Mouse (Mus musculus) cerebellum, adult 9-11 months (tissue): Measurements from ENCODE around the gene Rpl13a.
"Not testable (repeated sequence)": the region's sequence is repeated elsewhere in the genome, so short reads cannot be mapped to it uniquely, and the experiment has no call there.

ENCODE experiments used
- DNase-seq: peaks from one replicate; pipeline ENCODE4 v3.0.0; 2022

The Rpl13a gene

DNA sequence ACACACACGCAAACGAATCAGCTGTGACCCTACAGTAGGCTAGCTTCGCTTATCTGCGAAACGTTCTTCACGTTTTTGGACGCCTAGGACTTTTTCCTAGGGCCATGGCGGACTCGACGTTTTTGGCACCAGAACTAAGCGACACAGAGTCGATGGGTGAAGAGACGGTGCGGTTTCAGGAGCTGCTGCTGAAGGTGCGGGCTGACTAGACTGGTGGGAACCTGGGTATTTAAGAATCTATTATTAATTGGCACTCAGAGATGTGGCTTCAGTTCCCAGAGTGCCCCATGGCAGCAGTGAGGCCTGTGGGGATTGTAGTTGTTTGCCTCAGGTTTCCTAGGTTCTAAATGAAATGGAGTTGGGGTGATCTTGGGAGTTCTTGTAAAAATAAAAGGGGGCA, 27.6 kb upstream of the Rpl13a start:
- peak; percentile 51 for DNase-seq

DNA sequence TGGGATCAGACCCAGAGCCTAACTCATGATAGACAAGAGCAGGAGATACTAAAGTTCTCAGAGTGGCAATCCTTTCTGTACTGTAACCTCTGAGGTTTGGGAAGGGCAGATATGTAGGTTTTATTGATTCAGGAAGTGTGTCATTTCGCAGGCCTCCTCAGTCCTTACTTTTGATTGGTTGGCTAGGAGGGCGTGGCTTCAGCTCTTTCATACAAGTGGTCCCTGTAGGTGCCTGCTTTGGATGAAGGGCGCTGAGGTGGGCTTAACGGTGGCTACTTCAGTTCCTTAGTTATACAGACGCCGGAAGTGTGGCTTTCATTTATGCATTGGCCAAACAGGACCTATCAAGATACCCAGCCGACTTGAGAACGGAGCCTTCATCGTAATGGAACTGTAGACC, 27.0 kb upstream of the Rpl13a start:
- peak; percentile 58 for DNase-seq

DNA sequence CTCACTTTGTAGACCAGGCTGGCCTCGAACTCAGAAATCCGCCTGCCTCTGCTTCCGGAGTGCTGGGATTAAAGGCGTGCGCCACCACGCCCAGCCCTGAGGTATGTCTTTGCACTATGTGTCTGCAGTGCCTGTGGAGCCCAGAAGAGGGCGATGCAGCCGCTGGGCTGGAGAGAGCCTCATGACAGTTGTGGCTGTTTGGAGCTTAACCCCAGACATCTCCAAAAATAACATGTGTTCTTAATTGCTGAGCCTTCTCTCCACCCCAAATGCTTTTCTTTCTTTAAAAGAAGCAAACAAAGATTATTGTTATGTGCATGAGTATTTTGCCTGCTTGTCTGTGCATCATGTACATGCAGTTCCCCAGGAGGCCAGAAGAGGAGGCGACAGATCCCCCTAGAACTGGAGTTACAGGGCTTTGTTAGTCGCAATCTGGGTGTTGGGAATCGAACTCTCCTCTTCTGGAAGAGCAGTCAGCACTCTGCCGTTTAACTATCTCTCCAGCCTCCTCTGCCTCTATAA, 26.5 kb upstream of the Rpl13a start:
- DNase-seq: peak; percentile 81

DNA sequence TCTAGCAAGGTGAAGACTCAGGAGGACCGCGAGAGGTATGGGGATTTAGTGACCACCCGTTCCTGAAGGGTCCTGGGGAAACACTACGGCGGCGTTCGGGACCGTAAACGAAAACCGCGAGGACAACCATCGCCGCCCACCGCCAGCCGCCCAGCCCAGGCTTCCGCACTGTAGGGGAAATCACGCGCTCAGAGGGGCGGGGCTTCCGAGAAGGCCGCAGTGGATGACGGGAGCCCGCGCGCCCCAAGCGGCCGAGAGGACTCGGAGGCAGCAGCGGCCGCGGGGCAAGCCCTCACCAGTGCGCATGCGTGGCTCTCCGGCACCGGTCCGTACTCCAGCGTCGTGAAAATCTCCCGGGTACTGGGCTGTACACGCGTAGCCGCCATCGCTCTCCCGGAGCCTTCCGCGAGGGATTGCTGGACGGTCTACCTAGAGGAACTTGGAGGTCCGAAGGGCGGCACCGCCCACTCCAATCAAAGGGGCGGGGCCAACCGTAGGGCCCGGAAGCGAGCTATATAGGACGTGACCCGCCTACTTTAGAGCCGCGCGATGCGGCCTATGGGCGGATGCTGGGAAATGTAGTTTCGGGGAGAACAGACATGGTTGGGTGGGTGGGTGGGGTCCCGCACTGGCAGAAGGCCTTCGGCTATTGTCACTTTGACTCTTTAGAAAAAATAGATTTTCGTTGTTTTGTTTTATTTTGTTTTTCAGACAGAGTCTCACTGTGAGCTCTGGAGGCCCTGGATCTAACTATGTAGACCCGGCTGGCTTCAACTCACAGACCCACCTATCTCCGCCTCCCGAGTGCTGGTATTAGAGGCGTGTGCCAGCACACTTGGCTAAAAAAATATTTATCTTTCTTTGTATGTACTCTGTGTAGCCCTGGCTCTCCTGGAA, 25.8 kb upstream of the Rpl13a start, which contains the start of the genes Pih1d1 and Aldh16a1:
TSS of gene Pih1d1 (plus strand) at position 208 of the 897 bp plus-strand sequence.
TSS of gene Aldh16a1 (minus strand) at position 489 of the 897 bp plus-strand sequence.
- DNase-seq: peak; percentile 97

DNA sequence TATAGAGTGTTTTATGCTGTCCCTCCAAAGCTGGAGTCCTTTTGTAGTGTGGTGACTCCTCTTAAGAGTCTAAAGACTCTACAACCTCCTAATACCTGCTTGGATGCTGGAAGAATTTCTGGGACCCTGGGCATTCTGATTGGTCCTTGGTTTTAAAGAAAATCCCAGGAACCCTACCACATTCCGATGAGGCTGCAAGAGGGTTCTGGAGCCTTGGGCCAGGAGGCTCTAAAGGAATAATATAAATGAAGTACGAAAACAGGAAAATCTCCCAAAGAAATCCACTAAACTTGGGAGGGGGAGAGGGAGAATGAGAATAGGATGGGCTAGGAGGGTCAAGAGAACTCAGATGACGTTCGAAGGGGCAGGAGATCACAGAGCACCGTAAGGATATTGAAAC, 25.0 kb upstream of the Rpl13a start:
- DNase-seq: no peak

DNA sequence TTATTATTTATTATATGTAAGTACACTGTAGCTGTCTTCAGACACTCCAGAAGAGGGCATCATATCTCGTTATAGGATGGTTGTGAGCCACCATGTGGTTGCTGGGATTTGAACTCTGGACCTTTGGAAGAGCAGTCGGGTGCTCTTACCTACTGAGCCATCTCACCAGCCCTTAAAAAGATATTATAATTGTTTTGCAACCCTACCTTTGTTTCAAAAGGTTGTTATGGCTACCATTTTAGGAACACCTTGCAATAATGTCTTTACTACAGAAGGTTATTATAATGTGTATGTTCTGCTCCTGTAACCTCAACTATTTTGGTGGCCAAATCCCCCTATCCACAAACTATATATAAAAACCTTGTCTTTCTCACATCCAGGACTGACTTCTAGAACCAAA, 24.5 kb upstream of the Rpl13a start:
- not testable (repeated sequence) for DNase-seq

DNA sequence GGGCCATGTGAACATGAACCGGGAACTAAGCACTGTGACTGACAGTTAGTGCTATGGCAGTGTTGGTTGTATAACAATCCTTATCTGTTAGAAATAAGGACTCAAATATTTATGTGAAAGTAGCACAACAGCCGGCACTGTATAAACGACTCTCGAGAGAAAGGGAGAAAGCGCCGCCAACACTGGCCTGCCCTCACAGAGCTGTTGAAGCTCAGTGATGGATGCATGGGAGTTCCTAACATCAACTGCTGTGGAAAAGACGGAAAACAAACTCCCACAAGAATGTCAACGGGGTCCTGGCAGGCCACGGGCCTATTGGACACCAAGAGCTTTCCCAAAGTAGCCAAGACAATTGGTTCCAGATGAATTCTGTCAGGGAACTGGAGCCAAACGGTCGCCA, 22.7 kb upstream of the Rpl13a start:
- peak; percentile 43 for DNase-seq

DNA sequence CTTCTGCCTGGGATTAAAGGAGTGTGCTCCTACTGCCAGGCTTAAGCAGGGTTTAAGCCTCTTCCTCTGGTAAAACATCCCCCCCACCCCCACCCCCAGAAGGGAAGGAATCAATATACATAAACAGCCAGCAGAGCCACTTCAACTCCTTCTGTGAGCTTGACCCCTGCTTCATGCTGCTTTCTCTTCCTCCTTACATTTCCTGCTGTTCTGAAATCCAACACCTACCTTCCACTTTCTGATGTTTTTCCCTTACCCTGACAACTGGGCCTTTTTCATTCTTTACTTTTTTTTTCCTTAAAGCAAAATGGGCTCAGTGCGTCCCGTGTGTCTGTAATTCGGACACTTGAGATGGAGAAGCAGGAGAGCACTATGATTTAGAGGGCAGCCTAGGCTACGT, 21.8 kb upstream of the Rpl13a start:
- no peak for DNase-seq

DNA sequence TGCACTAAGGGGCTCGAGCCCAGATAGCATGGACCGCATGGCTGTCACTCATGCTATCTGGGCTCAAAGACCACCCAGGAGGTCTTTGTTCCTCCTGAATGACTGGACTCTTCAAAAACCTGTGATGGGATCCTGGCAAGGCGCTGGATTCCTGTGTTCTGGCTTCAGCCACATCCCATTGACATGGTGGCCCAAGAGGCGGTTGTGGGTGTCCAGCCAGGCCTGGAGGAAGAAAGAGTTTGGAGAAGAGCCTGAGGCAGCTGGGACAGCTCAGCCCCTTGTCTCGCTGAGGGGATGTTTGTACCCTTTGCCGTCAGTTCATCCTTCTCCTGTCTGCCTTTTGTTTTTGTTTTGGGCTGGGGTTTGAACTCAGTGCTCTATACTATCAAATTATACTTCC, 21.0 kb upstream of the Rpl13a start:
- peak; percentile 37 for DNase-seq

DNA sequence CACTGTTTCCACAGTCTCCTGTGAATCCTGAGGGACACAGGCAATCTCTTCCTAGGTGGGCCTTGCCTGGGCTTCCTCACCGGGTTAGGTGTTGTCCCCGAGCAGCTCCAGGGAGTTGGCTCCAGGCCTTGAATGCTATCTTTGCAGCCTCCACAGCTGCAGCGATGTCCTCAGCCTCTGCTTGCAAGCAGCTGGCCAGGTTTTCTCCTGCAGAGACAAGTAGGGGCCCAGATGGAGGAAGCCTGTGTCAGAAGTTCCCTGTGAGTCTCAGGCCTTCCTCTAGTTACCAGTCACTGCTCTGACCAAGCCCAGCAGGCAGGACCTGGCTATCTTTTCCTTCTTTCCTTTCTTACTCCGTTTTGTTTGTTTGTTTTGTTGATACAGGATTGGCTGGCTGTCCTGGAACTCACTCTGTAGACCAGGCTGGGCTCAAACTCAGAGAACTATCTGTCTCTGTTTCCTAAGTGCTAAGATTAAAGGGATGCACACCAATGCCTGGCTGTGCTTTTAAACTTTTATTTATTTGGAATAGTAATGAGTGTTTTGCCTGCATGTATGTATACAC, 20.1 kb upstream of the Rpl13a start:
- no peak for DNase-seq

DNA sequence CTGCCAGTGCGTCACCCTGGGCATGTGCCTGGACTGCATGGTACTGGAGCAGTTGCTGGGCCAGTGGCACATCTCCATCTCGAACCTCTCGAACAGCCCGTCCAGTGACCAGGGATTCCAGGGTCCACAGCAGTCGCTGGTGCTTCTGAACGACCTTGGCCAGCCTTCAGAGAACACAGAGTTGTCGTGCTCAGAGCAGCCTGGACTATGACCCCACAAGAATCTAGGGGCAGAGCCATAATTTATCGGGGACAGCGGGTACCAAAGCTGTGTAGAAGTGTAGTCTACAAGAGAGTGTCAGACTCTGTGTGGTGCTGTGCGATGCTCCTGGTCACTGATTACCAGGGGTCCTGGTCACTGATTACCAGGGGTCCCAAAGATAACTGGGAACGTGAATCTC, 19.3 kb upstream of the Rpl13a start:
- peak; percentile 25 for DNase-seq

DNA sequence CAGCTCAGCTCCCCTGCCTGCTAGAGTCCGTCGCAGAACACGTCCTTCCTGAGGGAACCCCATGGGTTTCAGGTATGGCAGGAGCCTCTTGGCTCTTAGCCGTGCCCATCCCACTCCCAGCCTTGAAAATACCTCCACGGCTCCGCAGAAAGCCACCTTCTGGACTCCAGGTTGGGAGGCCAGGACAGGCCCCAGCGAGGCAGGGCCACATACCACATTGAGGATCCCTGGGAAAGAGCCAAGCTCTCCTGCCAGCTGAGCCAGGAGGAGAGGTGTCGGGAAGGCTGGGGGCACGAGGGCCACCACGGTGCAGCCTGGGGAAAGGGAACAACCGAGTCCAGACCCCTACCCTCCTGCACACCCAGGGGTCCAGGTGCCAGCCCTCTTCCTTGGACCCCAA, 18.7 kb upstream of the Rpl13a start:
- peak; percentile 28 for DNase-seq

DNA sequence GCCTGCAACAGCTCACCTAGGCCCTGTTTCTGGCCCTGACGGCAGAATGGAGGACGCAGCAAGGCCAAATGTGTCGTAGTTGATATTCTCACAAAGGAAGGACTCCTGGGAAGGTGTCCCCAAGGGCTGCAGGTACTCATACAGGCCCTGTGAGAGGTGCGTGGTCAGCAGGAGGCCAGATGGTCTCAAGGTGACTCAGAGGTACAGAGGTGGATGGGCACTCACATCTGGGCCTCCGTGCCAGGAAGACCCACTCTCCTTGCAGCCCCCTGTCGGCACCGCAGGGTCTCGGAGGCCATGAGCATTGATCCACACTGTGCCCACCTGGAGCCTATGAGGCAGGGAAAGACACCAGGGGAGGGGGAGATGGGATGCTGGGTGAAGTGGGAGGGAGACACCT, 16.9 kb upstream of the Rpl13a start:
- peak; percentile 25 for DNase-seq

DNA sequence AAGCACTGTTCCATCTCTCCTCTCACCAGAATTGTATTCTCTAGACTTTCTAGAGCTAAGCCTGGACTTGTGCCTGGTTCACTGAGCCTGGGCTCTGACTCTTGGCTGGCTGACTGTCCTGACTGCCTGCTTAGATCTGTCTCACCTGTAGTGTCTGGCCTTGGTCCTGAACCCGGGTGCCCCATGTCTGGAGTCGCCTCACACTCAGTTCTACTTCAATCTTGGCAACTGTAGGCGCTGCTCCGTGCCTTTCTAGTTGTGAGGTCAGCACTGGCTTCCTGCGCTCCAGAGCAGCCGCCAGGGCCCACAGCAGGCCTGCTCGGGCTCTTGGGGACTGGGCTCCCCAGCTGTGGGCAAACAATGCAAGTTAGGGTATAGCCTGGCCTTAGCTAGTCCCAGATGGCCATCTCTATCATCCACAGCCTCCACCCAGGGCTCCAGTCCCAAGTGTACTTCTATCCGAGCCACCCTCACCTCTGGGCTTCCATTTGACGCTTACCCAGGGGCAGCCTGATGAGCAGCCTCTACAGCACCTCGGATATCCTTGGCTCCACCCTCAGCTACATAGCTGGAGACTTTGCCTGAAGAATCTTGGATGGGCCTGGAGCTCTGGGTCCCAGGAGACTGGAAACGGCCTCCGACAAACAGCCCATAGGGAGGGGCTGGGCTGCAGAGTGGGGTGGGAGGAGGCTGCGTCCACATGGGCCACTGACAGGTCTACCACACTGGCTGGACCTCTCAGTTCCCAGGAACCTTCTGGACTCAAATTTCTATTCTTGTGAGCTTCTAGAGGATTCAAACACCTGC, 16.0 kb upstream of the Rpl13a start:
- no peak for DNase-seq

DNA sequence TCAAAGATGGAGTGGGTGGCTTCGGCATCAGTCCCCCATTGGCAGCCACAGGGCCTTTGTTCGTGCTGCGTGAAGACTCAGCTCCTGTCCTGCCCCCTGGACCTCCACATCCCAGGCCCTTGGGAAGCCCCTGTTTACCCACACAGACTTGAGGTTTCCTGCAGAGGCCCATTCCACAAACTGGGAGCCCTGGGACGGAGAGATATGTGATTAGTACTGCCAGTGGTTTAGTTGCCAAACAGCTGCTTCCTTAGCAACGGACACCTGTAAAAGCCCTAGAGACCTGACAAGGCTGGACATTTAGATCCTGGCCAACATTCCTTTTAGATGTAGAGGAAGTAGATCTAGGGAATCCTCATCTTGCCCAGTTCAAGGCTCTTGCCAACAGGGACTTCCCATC, 13.4 kb upstream of the Rpl13a start:
- DNase-seq: no peak

DNA sequence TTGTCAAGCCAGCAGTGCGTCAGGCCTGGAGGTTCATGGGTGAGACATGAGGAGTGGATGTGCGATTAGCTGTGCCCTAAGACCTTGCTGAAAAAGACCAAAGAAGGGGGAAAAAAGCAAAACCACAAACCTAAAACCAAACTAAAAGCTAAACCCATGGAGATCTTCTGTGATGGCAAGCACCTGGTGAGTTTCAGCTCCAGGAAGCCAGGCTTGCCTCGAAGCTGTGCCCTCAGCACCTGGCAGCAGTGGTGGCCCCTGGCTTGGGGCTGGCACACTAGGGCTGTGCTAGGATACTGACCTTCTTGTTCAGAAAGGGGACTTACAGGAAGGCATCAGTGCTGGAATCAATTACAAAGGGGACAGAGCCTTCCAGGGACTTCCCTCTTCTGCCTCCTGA, 12.8 kb upstream of the Rpl13a start:
- DNase-seq: no peak

DNA sequence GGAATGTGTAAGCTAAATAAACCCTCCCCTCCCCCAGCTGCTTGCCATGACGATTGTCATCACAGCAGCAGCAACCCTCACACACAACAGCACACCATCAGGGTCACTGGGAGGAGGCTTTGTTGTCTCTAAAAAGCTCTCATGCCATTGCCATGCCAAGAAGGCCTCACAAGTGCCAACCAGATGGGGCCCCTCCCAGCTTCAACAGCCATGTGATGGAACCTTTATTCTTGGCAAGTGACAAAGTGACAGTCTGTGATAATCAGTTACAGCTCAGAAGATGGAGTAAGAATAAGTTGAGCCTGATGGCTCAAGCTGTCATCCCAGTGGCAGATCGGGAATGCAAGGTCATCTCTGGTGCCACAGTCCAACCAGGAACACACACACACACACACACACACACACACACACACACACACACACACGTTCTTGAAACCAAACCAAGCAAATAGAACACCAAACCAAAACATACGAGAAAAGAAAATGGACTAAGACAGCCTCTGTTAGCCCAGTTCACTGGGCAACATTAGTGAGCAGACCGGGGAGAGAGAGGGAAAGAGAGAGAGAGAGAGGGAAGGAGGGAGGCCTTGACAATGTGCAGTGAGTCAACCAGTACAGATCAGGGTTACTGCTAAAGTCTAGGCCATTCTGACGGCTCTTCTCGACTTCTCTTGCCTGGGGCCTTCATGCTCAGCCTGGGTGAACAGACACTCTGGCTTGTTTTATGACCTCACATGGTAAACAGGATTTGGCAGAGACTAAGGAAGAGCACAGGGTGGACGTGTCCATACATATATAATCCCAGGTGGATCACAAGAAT, 11.6 kb upstream of the Rpl13a start:
- peak; percentile 28 for DNase-seq

DNA sequence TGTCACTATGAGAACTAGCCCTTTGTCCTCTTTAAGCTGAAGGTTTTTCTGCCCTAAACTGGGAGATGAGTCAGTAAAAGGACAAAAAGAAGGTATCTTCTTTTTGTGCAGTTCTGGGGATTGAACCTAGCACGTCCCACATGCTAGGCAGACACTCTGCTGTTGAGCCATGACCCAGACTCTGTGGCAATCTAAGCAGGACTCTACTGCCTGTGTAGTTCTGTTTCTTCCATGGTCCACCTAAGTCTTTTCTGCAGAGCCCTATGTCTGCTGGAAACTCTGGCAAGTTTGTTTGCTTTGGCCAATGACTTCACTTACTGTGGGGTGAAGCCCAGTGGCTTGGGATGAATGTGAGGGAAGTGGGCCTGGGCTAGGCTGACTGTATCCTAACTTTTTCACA, 9.8 kb upstream of the Rpl13a start:
- no peak for DNase-seq

DNA sequence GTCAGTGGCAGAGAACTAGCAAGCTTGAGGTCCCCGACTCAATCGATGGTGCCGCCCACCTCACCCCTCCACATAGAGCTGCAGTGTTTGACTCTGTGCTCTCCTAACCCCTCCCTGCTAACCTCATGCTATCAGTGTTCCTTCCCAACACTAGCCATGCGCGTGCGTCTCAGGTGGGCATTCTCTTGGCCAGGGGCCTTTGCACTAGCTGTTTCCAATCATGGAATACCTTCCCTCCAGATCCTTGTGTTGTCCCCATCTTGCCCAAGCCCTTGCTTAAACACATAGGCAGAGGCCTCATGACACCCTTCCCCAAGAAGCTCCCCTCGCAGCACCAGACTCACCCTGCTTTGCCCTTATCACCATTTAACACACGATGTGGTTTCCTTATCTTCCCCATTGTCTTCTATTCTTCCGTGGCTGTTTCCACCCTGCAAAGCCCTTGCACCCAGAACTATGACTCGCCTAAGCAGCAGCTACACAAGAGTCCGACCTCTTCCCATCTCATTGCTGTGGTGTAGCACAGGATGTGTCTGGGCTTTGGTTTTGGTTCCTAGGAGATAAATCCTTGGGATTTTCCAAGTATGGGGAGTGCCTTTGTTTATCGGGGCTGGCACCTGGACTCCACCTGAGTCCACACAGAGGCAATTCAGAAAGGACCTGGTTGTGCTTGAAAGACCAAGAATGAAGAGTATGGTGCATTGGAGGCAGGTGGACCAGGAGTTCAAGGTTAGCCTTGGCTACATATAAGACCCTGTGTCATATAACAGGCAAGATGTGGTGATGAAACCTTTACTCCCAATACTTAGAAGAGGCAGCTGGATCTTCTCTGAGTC, 8.8 kb upstream of the Rpl13a start:
- DNase-seq: peak; percentile 41

DNA sequence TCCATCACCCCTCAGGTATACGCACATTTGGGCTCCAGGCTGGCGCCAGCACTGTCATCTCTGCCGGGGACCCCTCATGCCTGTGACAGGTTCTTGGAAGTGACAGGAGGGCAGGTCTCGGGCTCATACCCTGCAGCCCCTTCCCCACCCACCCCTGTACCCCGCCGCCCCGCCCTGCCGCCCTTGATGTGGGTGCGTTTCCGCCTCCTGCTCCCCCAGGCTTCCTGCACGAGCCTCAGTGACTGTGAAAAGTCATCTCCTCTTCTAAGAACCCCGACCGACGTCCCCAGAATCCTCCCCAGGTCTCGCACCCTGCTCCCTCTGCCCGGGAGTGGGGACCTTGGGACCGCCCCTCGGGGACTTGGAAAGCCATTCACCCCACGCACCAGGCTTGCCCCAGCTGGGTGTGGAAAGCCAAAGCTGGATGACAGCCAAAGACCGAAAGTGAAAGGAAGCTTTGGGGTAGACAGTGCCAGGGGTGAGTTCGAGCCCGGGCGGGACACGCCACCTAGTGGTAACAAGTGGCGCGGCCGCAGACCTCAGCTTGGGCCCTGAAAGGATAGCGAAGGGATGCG, 7.5 kb upstream of the Rpl13a start, which contains the start of the genes Gm45713 and Flt3l:
TSS of gene Gm45713 (minus strand) at position 239 of the 575 bp plus-strand sequence.
TSS of gene Flt3l (minus strand) at position 440 of the 575 bp plus-strand sequence.
- DNase-seq: peak; percentile 91

DNA sequence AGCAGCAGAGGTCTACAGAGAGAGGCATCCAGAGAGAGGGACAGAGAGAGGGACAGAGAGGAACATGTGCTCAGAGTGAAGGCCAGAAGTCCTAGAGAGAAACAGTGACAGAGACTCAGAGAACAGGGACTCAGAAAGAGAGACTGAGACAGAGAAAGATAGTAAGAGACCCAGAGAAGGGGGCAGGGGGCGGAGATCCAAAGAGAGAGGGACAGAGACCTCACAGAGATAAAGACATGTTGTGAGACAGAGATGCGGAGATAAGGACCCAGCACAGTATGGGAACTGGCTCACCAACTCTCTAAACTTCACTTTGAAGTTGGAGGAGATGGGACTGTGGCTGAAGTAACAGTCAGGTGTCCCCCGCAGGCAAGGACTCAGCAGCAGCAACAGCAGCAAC, 6.8 kb upstream of the Rpl13a start:
- no peak for DNase-seq
